Mouse (Mus musculus) ES-Bruce4 (cell line): Measurements from ENCODE around the gene Abcd2.

Experiments used
- EP300 ChIP-seq: IDR thresholded peaks from 2 replicates; pipeline ENCODE4 v1.6.1; 2011; ENCODE audit warnings: low read depth, low read length; ENCODE audit not compliant: insufficient read depth
- POLR2A ChIP-seq: IDR thresholded peaks from one replicate; pipeline ENCODE4 v1.8.1; 2011; ENCODE audit warnings: low read length; ENCODE audit not compliant: insufficient read depth

- TF ChIP-seq EP300 (no peak), POLR2A (no peak)
These were observed 11.9 kb upstream of the Abcd2 start for GRCm38 (mm10) chr15:91203521-91203920.
